In genomic region chr6:90606538-90606937, GRCm38 (mm10) we compare ENCODE assay signal across 9 mouse cellular contexts. TPM values are rescaled to one million over a fixed set of nuclear protein-coding genes. Genes with fewer than 3 reads are reported as not detected.
DNase-seq lines count a peak whose midpoint lies in the region; ATAC-seq and TF ChIP-seq lines count a peak whose summit lies in the region.
"Had no signal": no experiment of that assay in that cellular context is flagged by ENCODE, and none has a peak within 500 bp of the region (broad histone marks: within the 10 kb centered on the region; RNA-seq: fewer than 3 reads in every experiment).

No protein-coding gene starts in this region.

- TF ChIP-seq POLR2A in testis, adult 2 months (IDR thresholded peaks at IDR 0.05; ENCODE audit: control insufficient read depth, low read depth, low read length) = peak; percentile 24; the same call in 1 of the 2 replicates
- no peak for TF ChIP-seq POLR2A in embryonic fibroblast, embryonic 13.5 days (IDR thresholded peaks at IDR 0.05; ENCODE audit: low read depth, low read length)

- peak; percentile 91; the same call in 1 of the 2 replicates for TF ChIP-seq CTCF in testis, adult 2 months (IDR thresholded peaks at IDR 0.05; ENCODE audit: control insufficient read depth, insufficient read depth, insufficient replicate concordance, low read depth, low read length)
- TF ChIP-seq CTCF in embryonic fibroblast, embryonic 13.5 days (IDR thresholded peaks at IDR 0.05; ENCODE audit: borderline replicate concordance, insufficient read depth, low read length) = peak; percentile 77

- H3K4me3 ChIP-seq in testis, adult 2 months (ENCODE audit: control insufficient read depth, low read depth, low read length) = peak overlapping the region; percentile 81
- H3K4me3 ChIP-seq in embryonic fibroblast, embryonic 13.5 days (ENCODE audit: insufficient read depth, low read length) = no peak overlapping the region
- H3K4me3 ChIP-seq in liver, embryonic 11.5 days (ENCODE audit: low read depth, low read length) = no peak overlapping the region
- H3K4me3 ChIP-seq: heart, embryonic 15.5 days had no signal

- H3K36me3 ChIP-seq in testis, adult 2 months (ENCODE audit: control insufficient read depth, insufficient read depth, low read length) = no peaks in the 10 kb centered on the region
- no peaks in the 10 kb centered on the region for H3K36me3 ChIP-seq in liver, embryonic 11.5 days (ENCODE audit: control insufficient read depth, insufficient read depth, low read length)
- H3K36me3 ChIP-seq: heart, embryonic 15.5 days had no signal

- WGBS in liver, embryonic 11.5 days = 29% methylated on average over 7 of the region's 7 CpGs

- H3K9ac ChIP-seq in liver, embryonic 11.5 days (ENCODE audit: low read depth, low read length) = no peak overlapping the region
- H3K9ac ChIP-seq: heart, embryonic 15.5 days had no signal

- peak overlapping the region; percentile 36 for H3K4me2 ChIP-seq in liver, embryonic 11.5 days
- H3K4me2 ChIP-seq: heart, embryonic 15.5 days had no signal

- DNase-seq in testis, postnatal 14 days (ENCODE audit: low spot score) = no peak
- DNase-seq in adrenal gland, postnatal 25 days = peak; percentile 53
- DNase-seq in hindlimb bud, embryonic 11.5 days (ENCODE audit: extremely low spot score, low read depth, low spot score) = peak; percentile 86
- peak; percentile 69 for DNase-seq in liver, embryonic 11.5 days (ENCODE audit: low spot score)
- DNase-seq in retina, adult 2 months (ENCODE audit: low read depth, low spot score) = peak; percentile 49
- peak; percentile 39 to 50 for DNase-seq in urinary bladder, postnatal 36 days (ENCODE audit: low spot score in 2 of 2)

- no peaks in the 10 kb centered on the region for H3K27me3 ChIP-seq in testis, adult 2 months (ENCODE audit: control insufficient read depth, insufficient read depth, low read length)
- no peaks in the 10 kb centered on the region; the same call in 1 of the 2 replicates for H3K27me3 ChIP-seq in liver, embryonic 11.5 days (replicated peaks; ENCODE audit: control insufficient read depth, insufficient read depth, low read length)
- H3K27me3 ChIP-seq: heart, embryonic 15.5 days had no signal

- peaks cover 6% of the 10 kb centered on the region for H3K4me1 ChIP-seq in testis, adult 2 months (ENCODE audit: control insufficient read depth, insufficient read depth, low read length)
- H3K4me1 ChIP-seq in embryonic fibroblast, embryonic 13.5 days (ENCODE audit: control insufficient read depth, insufficient read depth, low read length) = no peaks in the 10 kb centered on the region
- H3K4me1 ChIP-seq in liver, embryonic 11.5 days (replicated peaks; ENCODE audit: control insufficient read depth, insufficient read depth, low read length) = peaks cover 32% of the 10 kb centered on the region

- H3K9me3 ChIP-seq in liver, embryonic 11.5 days (ENCODE audit: control insufficient read depth, low read length) = no peaks in the 10 kb centered on the region
- H3K9me3 ChIP-seq: heart, embryonic 15.5 days had no signal

- no peak for ATAC-seq in liver, embryonic 11.5 days (replicated peaks; ENCODE audit: low FRiP score)

- H3K27ac ChIP-seq in testis, adult 2 months (ENCODE audit: control insufficient read depth, insufficient read depth, low read depth, low read length) = no peak overlapping the region
- no peak overlapping the region for H3K27ac ChIP-seq in embryonic fibroblast, embryonic 13.5 days (ENCODE audit: insufficient read depth, low read length)
- no peak overlapping the region for H3K27ac ChIP-seq in liver, embryonic 11.5 days (ENCODE audit: low read depth, low read length)
- H3K27ac ChIP-seq: heart, embryonic 15.5 days had no signal

RNA-seq across cellular contexts. Expression of gene Slc41a3, which starts 2.0 kb away (rescaled TPM):
- polyA plus RNA-seq in testis, adult 2 months (2012; rRNA removed) = 73.3 and 79.5 TPM in 2 replicates
- 18.9 and 19.1 TPM in 2 replicates for total RNA-seq in adrenal gland, postnatal 25 days (2021)
- polyA plus RNA-seq in embryonic fibroblast, embryonic 13.5 days (2011; ENCODE audit: insufficient read length, low read depth, missing spikeins) = 7.0 and 8.7 TPM in 2 replicates
- polyA plus RNA-seq in liver, embryonic 11.5 days (2014; fragmentation: Nextera tagmentation; extraction: Ambion mirVana) = 43.0 and 46.2 TPM in 2 replicates
